Mouse (Mus musculus) cerebellum, adult 2 months (tissue): ENCODE measurements around the gene Lrrc20.

Experiments used
- CTCF ChIP-seq: fragments of 200-500 bp; IDR thresholded peaks from 2 replicates; pipeline ENCODE4 v1.5.1; 2011; ENCODE audit warnings: low read depth, mild to moderate bottlenecking, control low read depth, low read length, moderate library complexity, borderline replicate concordance; ENCODE audit not compliant: insufficient read depth
- POLR2A ChIP-seq: fragments of 200-500 bp; IDR thresholded peaks from 2 replicates; pipeline ENCODE4 v1.6.1; 2011; ENCODE audit warnings: low read length, control low read depth, borderline replicate concordance; ENCODE audit not compliant: insufficient read depth

DNA sequence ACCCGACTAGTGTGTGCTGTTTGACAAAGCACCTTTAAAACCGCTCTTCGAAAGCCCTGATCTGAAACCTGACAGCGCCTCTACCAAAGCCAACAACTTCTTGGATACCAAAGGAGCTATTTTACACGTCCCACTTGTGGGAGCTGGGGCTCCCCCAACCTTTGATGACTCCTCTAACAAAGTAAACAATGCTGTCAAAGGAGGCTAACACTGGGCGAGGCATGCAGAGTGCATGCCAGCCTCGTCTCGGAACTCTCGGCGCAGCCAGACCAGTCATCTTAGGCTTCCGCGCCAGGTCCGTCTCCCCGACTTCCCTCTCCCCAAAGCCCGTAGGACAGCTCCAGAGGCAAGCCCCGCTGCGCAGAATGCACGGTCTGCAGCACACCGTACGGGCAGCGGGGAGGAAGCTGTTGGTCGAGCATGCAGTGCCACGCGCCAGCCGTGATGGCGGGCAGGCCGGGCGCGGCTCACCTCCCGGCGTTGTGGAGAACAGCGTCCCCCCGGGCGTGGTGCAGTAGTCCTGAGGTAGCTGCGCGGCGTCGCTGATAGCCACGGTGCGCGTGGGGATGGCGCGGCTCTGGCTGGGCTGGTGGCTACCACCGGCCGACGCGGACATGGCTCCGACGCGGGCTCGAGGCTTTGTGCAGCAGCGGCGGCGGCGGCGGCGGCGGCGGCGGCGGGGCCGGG is 23.5 kb upstream of the Lrrc20 start:
- TF ChIP-seq CTCF (no peak), POLR2A (no peak)
